Mouse (Mus musculus): ENCODE data around the gene Skiv2l. TPM values are rescaled to one million over a fixed set of nuclear protein-coding genes. Genes with fewer than 3 reads are reported as not detected.
"Not testable (repeated sequence)": the region's sequence is repeated elsewhere in the genome, so short reads cannot be mapped to it uniquely, and the experiment has no call there.

Gene Skiv2l
- total and polyA plus RNA-seq, 3 experiments: 62.1 to 112 (median 65.8) TPM

GRCm38 (mm10) chr17:34879336-34879879 is 29.4 kb upstream of the Skiv2l start, which contains the start of gene Zbtb12:
Zbtb12 (plus strand) TSS chr17:34879483.
- peak; percentile 50 for DNase-seq

GRCm38 (mm10) chr17:34874321-34874720 is 24.3 kb upstream of the Skiv2l start:
- DNase-seq: peak; percentile 59

- DNase-seq: no peak
Observed at GRCm38 (mm10) chr17:34865981-34866380, 16.0 kb upstream of the Skiv2l start.

- DNase-seq: no peak
Observed at GRCm38 (mm10) chr17:34862416-34863081, 12.5 kb upstream of the Skiv2l start, which contains the start of gene Cfb. Cfb (minus strand) TSS chr17:34862518.

GRCm38 (mm10) chr17:34861704-34862415 is 11.8 kb upstream of the Skiv2l start:
- DNase-seq: peak; percentile 50

GRCm38 (mm10) chr17:34860514-34860913 is 10.5 kb upstream of the Skiv2l start:
- no peak for DNase-seq

GRCm38 (mm10) chr17:34858670-34859069 is 8.7 kb upstream of the Skiv2l start:
- no peak for DNase-seq

GRCm38 (mm10) chr17:34855825-34856224 is 5.8 kb upstream of the Skiv2l start:
- DNase-seq: peak; percentile 60

- no peak for DNase-seq
Observed at GRCm38 (mm10) chr17:34854761-34855160, 4.8 kb upstream of the Skiv2l start.

GRCm38 (mm10) chr17:34853511-34853910 is 3.5 kb upstream of the Skiv2l start:
- no peak for DNase-seq

- DNase-seq: no peak
Observed at GRCm38 (mm10) chr17:34850517-34851125, 611 bp upstream of the Skiv2l start.

- no peak for DNase-seq
Observed at GRCm38 (mm10) chr17:34847615-34848014, 2.4 kb downstream of the Skiv2l start.

GRCm38 (mm10) chr17:34847192-34847591 is 2.8 kb downstream of the Skiv2l start:
- DNase-seq: no peak

GRCm38 (mm10) chr17:34844884-34845283 is 5.1 kb downstream of the Skiv2l start:
- DNase-seq: no peak

GRCm38 (mm10) chr17:34840736-34841307 is 9.2 kb downstream of the Skiv2l start:
- no peak for DNase-seq

- DNase-seq: no peak
Observed at GRCm38 (mm10) chr17:34838785-34839184, 11.2 kb downstream of the Skiv2l start.

GRCm38 (mm10) chr17:34837464-34838324 is 12.3 kb downstream of the Skiv2l start:
- DNase-seq: no peak

- DNase-seq: peak; percentile 98
Observed at GRCm38 (mm10) chr17:34836856-34837221, 13.2 kb downstream of the Skiv2l start, which contains the start of the genes Stk19 and Dxo. Stk19 (minus strand) TSS chr17:34836945. Dxo (plus strand) TSS chr17:34837019.

GRCm38 (mm10) chr17:34836155-34836855 is 13.7 kb downstream of the Skiv2l start:
- no peak for DNase-seq

- not testable (repeated sequence) for DNase-seq
Observed at GRCm38 (mm10) chr17:34830776-34831175, 19.2 kb downstream of the Skiv2l start.
